Mouse (Mus musculus): ENCODE measurements around the gene Stau1. TPM values are rescaled to one million over a fixed set of nuclear protein-coding genes. Genes with fewer than 3 reads are reported as not detected.

Gene Stau1
- total and polyA plus RNA-seq, 3 experiments: 27.7 to 44.9 (median 40.2) TPM

GRCm38 (mm10) chr2:167037710-167038109 is 41.6 kb upstream of the Stau1 start:
- Histone ChIP-seq H3K4me1 (ENCODE audit: control insufficient read depth, insufficient read depth, low read length) (no peaks in the 10 kb centered on the region), H3K79me2 (replicated peaks; ENCODE audit: control insufficient read depth, insufficient read depth, low read length) (no peaks in the 10 kb centered on the region), H3K36me3 (ENCODE audit: control insufficient read depth, insufficient read depth, low read length) (no peaks in the 10 kb centered on the region), H3K4me3 (no peak overlapping the region), H3K9ac (ENCODE audit: low read depth, low read length) (no peak overlapping the region), H3K27ac (no peak overlapping the region), H3K27me3 (ENCODE audit: control insufficient read depth, insufficient read depth, low read length) (no peaks in the 10 kb centered on the region)
- no peak for DNase-seq
- intact Hi-C loops (cut with DNase I): no loop called here
- TF ChIP-seq POLR2A (IDR thresholded peaks at IDR 0.05; ENCODE audit: insufficient read depth, low read depth, low read length): no peak
- TF ChIP-seq EP300 (IDR thresholded peaks at IDR 0.05; ENCODE audit: insufficient read depth, low read depth, low read length): no peak
- TF ChIP-seq CTCF (IDR thresholded peaks at IDR 0.05): no peak
- 90% methylated on average over 12 of the region's 12 CpGs for WGBS

GRCm38 (mm10) chr2:167030507-167030906 is 34.4 kb upstream of the Stau1 start:
- no peak for DNase-seq
- H3K27me3 ChIP-seq (ENCODE audit: control insufficient read depth, insufficient read depth, low read length): no peaks in the 10 kb centered on the region
- H3K79me2 ChIP-seq (replicated peaks; ENCODE audit: control insufficient read depth, insufficient read depth, low read length): no peaks in the 10 kb centered on the region
- WGBS: 95% methylated on average over 4 of the region's 4 CpGs
- intact Hi-C loops (cut with DNase I): no loop called here
- H3K9ac ChIP-seq (ENCODE audit: low read depth, low read length): no peak overlapping the region
- TF ChIP-seq EP300 (IDR thresholded peaks at IDR 0.05; ENCODE audit: insufficient read depth, low read depth, low read length): no peak
- TF ChIP-seq POLR2A (IDR thresholded peaks at IDR 0.05; ENCODE audit: insufficient read depth, low read depth, low read length): no peak
- peak; percentile 25 for TF ChIP-seq CTCF (IDR thresholded peaks at IDR 0.05)
- no peaks in the 10 kb centered on the region for H3K4me1 ChIP-seq (ENCODE audit: control insufficient read depth, insufficient read depth, low read length)
- H3K4me3 ChIP-seq: no peak overlapping the region
- H3K36me3 ChIP-seq (ENCODE audit: control insufficient read depth, insufficient read depth, low read length): no peaks in the 10 kb centered on the region
- no peak overlapping the region for H3K27ac ChIP-seq

- intact Hi-C loops (cut with DNase I): no loop called here
- DNase-seq: no peak
Observed at GRCm38 (mm10) chr2:167028553-167028952, 32.5 kb upstream of the Stau1 start.

GRCm38 (mm10) chr2:167019396-167019795 is 23.3 kb upstream of the Stau1 start:
- H3K36me3 ChIP-seq (ENCODE audit: control insufficient read depth, insufficient read depth, low read length): peaks cover 2% of the 10 kb centered on the region; the same call in 1 of the 2 replicates

More at GRCm38 (mm10) chr2:167028553-167028952, 32.5 kb upstream of the Stau1 start:
- H3K4me3 ChIP-seq: no peak overlapping the region
- no peaks in the 10 kb centered on the region for H3K27me3 ChIP-seq (ENCODE audit: control insufficient read depth, insufficient read depth, low read length)
- no peaks in the 10 kb centered on the region for H3K79me2 ChIP-seq (replicated peaks; ENCODE audit: control insufficient read depth, insufficient read depth, low read length)
- H3K4me1 ChIP-seq (ENCODE audit: control insufficient read depth, insufficient read depth, low read length): no peaks in the 10 kb centered on the region
- TF ChIP-seq CTCF (IDR thresholded peaks at IDR 0.05) (no peak), POLR2A (IDR thresholded peaks at IDR 0.05; ENCODE audit: insufficient read depth, low read depth, low read length) (no peak), EP300 (IDR thresholded peaks at IDR 0.05; ENCODE audit: insufficient read depth, low read depth, low read length) (no peak)
- H3K36me3 ChIP-seq (ENCODE audit: control insufficient read depth, insufficient read depth, low read length): no peaks in the 10 kb centered on the region
- no peak overlapping the region for H3K27ac ChIP-seq
- 73% methylated on average over 7 of the region's 7 CpGs for WGBS
- H3K9ac ChIP-seq (ENCODE audit: low read depth, low read length): no peak overlapping the region

GRCm38 (mm10) chr2:167015382-167015718 is 19.3 kb upstream of the Stau1 start:
- H3K4me1 ChIP-seq (ENCODE audit: control insufficient read depth, insufficient read depth, low read length): peaks cover 5% of the 10 kb centered on the region
- H3K27me3 ChIP-seq (ENCODE audit: control insufficient read depth, insufficient read depth, low read length): no peaks in the 10 kb centered on the region
- no peak for TF ChIP-seq EP300 (IDR thresholded peaks at IDR 0.05; ENCODE audit: insufficient read depth, low read depth, low read length)
- no peak for TF ChIP-seq CTCF (IDR thresholded peaks at IDR 0.05)
- no peak for TF ChIP-seq POLR2A (IDR thresholded peaks at IDR 0.05; ENCODE audit: insufficient read depth, low read depth, low read length)
- intact Hi-C loops (cut with DNase I): loop anchor here (1.0 to 5.0 kb wide), 2 partner anchors 19 to 37 kb away; partner anchors contain the start of gene Stau1
- peak overlapping the region; percentile 75 for H3K27ac ChIP-seq
- H3K9ac ChIP-seq (ENCODE audit: low read depth, low read length): peak overlapping the region; percentile 59
- H3K36me3 ChIP-seq (ENCODE audit: control insufficient read depth, insufficient read depth, low read length): peaks cover 2% of the 10 kb centered on the region; the same call in 1 of the 2 replicates
- H3K4me3 ChIP-seq: peak overlapping the region; percentile 79
- WGBS: 0% methylated on average over 21 of the region's 21 CpGs
- H3K79me2 ChIP-seq (replicated peaks; ENCODE audit: control insufficient read depth, insufficient read depth, low read length): 0 out of 2 replicates have a peak, but pooled peaks cover 4% of the 10 kb centered on the region
- DNase-seq: no peak

More at GRCm38 (mm10) chr2:167019396-167019795, 23.3 kb upstream of the Stau1 start:
- DNase-seq: no peak
- Histone ChIP-seq H3K4me3 (no peak overlapping the region), H3K4me1 (ENCODE audit: control insufficient read depth, insufficient read depth, low read length) (peaks cover 5% of the 10 kb centered on the region), H3K79me2 (replicated peaks; ENCODE audit: control insufficient read depth, insufficient read depth, low read length) (0 out of 2 replicates have a peak, but pooled peaks cover 4% of the 10 kb centered on the region), H3K27ac (no peak overlapping the region), H3K27me3 (ENCODE audit: control insufficient read depth, insufficient read depth, low read length) (no peaks in the 10 kb centered on the region), H3K9ac (ENCODE audit: low read depth, low read length) (no peak overlapping the region)
- 91% methylated on average over 10 of the region's 10 CpGs for WGBS
- TF ChIP-seq EP300 (IDR thresholded peaks at IDR 0.05; ENCODE audit: insufficient read depth, low read depth, low read length) (no peak), CTCF (IDR thresholded peaks at IDR 0.05) (no peak), POLR2A (IDR thresholded peaks at IDR 0.05; ENCODE audit: insufficient read depth, low read depth, low read length) (no peak)
- intact Hi-C loops (cut with DNase I): loop anchor here (5.0 kb wide), 1 partner anchor 33 kb away; no protein-coding TSS in a partner anchor

GRCm38 (mm10) chr2:167014702-167015381 is 18.7 kb upstream of the Stau1 start, which contains the start of gene Ddx27:
Gene Ddx27, plus strand, starts transcription at chr2:167015193.
- Histone ChIP-seq H3K27me3 (ENCODE audit: control insufficient read depth, insufficient read depth, low read length) (no peaks in the 10 kb centered on the region), H3K79me2 (replicated peaks; ENCODE audit: control insufficient read depth, insufficient read depth, low read length) (0 out of 2 replicates have a peak, but pooled peaks cover 4% of the 10 kb centered on the region), H3K4me1 (ENCODE audit: control insufficient read depth, insufficient read depth, low read length) (peaks cover 5% of the 10 kb centered on the region), H3K36me3 (ENCODE audit: control insufficient read depth, insufficient read depth, low read length) (peaks cover 2% of the 10 kb centered on the region; the same call in 1 of the 2 replicates), H3K4me3 (peak within 1 kb of the TSS; percentile 79), H3K9ac (ENCODE audit: low read depth, low read length) (peak within 1 kb of the TSS; percentile 63), H3K27ac (peak within 1 kb of the TSS; percentile 75)
- TF ChIP-seq POLR2A (IDR thresholded peaks at IDR 0.05; ENCODE audit: insufficient read depth, low read depth, low read length): peak; percentile 71
- TF ChIP-seq EP300 (IDR thresholded peaks at IDR 0.05; ENCODE audit: insufficient read depth, low read depth, low read length): no peak
- peak; percentile 93 to 95 for DNase-seq
- intact Hi-C loops (cut with DNase I): loop anchor here (1.0 to 5.0 kb wide), 2 partner anchors 19 to 37 kb away; partner anchors contain the start of gene Stau1
- WGBS: 2% methylated on average over 37 of the region's 37 CpGs
